Mouse (Mus musculus) liver, adult 2 months (tissue): ENCODE data around the gene Cyp4f14.

Source experiments
- CTCF ChIP-seq: fragments of 200-500 bp; IDR thresholded peaks from 2 replicates; pipeline ENCODE4 v1.5.1; 2011; ENCODE audit warnings: low read depth, low read length, control low read depth
- POLR2A ChIP-seq: fragments of 200-500 bp; IDR thresholded peaks from 2 replicates; pipeline ENCODE4 v1.6.1; 2011; ENCODE audit warnings: low read length, control low read depth; ENCODE audit not compliant: insufficient read depth; ENCODE audit errors: extremely low read depth

GRCm38 (mm10) chr17:32872091-32872490, 45.1 kb downstream of the Cyp4f14 start:
- TF ChIP-seq POLR2A (no peak), CTCF (no peak)
